8 mouse cellular contexts compared by ENCODE assay signal in the genomic region with DNA sequence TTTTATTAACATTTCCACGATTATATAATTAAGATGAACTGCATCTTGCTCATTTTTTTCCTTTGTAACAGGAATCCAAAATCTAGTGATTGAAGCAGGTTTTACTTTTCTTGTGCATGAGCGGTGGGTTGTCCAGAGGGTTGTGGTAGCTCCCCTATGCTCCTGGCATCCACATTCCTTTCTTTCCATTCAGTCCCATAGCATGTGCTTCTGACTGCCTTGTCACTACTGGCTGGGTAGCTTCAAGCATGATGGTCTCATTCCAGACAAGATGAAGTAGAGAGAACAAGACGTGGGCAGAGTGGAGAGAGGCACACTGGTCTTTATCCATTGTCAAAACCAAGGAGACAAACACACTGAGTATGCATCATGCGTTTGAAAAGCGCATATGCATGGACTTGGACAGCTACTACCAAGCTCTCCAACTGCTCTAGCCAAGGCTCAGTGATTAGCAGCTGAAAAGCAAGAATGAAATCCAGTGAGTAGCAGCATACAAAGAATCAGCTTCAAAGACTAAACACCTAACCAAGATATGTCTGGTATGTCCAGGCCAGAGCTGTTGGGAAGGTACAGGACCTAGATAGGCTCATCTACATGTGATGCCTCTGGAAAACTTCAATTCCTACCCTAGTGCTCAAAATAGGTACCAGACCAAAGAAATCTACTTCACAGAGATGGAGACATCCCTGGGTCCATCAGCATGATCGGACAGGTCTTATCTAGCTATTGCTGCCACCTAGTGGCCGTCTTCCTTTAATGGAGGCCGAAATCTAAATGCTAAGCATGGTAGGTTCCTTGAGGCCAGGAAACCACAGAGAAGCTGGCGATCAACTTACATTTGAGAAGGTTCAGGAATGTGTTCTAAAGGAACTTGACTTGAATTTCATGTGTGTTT. TPM values are rescaled to one million over a fixed set of nuclear protein-coding genes. Genes with fewer than 3 reads are reported as not detected.
A peak's percentile ranks its signal among the peaks of the same experiment; 100 is the strongest.
DNase-seq lines count a peak whose midpoint lies in the region; ATAC-seq lines count a peak whose summit lies in the region.

No protein-coding gene starts in this region.

- H3K36me3 ChIP-seq in hindbrain, embryonic 13.5 days: no peaks in the 10 kb centered on the region
- H3K36me3 ChIP-seq in lung, embryonic 16.5 days (ENCODE audit: control insufficient read depth, insufficient read depth, low read length): peaks cover 7% of the 10 kb centered on the region; the same call in 1 of the 2 replicates

- H3K27me3 ChIP-seq in hindbrain, embryonic 13.5 days: no peaks in the 10 kb centered on the region
- no peaks in the 10 kb centered on the region for H3K27me3 ChIP-seq in lung, embryonic 16.5 days (ENCODE audit: control insufficient read depth, insufficient read depth, low read depth, low read length)

- peaks cover 14% of the 10 kb centered on the region for H3K4me1 ChIP-seq in hindbrain, embryonic 13.5 days (replicated peaks)
- no peaks in the 10 kb centered on the region for H3K4me1 ChIP-seq in lung, embryonic 16.5 days (replicated peaks; ENCODE audit: control insufficient read depth, insufficient read depth, low read length)

- H3K9me3 ChIP-seq in hindbrain, embryonic 13.5 days: no peaks in the 10 kb centered on the region
- H3K9me3 ChIP-seq in lung, embryonic 16.5 days (ENCODE audit: control insufficient read depth, low read length): no peaks in the 10 kb centered on the region

- H3K9ac ChIP-seq in hindbrain, embryonic 13.5 days: no peak overlapping the region
- H3K9ac ChIP-seq in lung, embryonic 16.5 days (ENCODE audit: low read length): no peak overlapping the region

- 46% methylated on average over 9 of the region's 9 CpGs for WGBS in hindbrain, embryonic 13.5 days
- 56% methylated on average over 9 of the region's 9 CpGs for WGBS in lung, embryonic 16.5 days

- no peak overlapping the region for H3K4me2 ChIP-seq in hindbrain, embryonic 13.5 days
- H3K4me2 ChIP-seq in lung, embryonic 16.5 days (ENCODE audit: low read depth, low read length): no peak overlapping the region

- no peak overlapping the region for H3K27ac ChIP-seq in hindbrain, embryonic 13.5 days
- no peak overlapping the region for H3K27ac ChIP-seq in lung, embryonic 16.5 days (ENCODE audit: low read length)

- ATAC-seq in hindbrain, embryonic 13.5 days (ENCODE audit: low FRiP score): peak; percentile 80
- peak; percentile 81 for ATAC-seq in lung, embryonic 16.5 days (ENCODE audit: low read depth)

- peak; percentile 66 for DNase-seq in Muller cell, postnatal 12 days (ENCODE audit: inconsistent ontology term)
- DNase-seq in cerebellum, adult 8-10 months: peak; percentile 76
- DNase-seq in frontal cortex, adult 2 months (ENCODE audit: extremely low spot score in 1 of 2, low spot score in 1 of 2): peak; percentile 63 to 95
- peak; percentile 83 for DNase-seq in layer of hippocampus, adult 9-11 months
- peak; percentile 74 for DNase-seq in ovary, postnatal 14 days (ENCODE audit: low spot score)
- peak; percentile 71 for DNase-seq in thymus, postnatal 25 days

- H3K4me3 ChIP-seq in hindbrain, embryonic 13.5 days: no peak overlapping the region
- H3K4me3 ChIP-seq in lung, embryonic 16.5 days (ENCODE audit: low read length): no peak overlapping the region

RNA-seq across cellular contexts. Expression of gene Slc25a36, which starts 42.5 kb away (rescaled TPM):
- 65.9 and 71.5 TPM in 2 replicates for polyA plus RNA-seq in frontal cortex, adult 2 months (2012; rRNA removed)
- 84.1 and 85.5 TPM in 2 replicates for polyA plus RNA-seq in hindbrain, embryonic 13.5 days (2015; fragmentation: Nextera tagmentation; extraction: Ambion mirVana)
- polyA plus RNA-seq in lung, embryonic 16.5 days (2015; fragmentation: Nextera tagmentation; extraction: Ambion mirVana): 71.1 and 79.3 TPM in 2 replicates

RNA-seq across cellular contexts. Expression of gene Spsb4, which starts 49.8 kb away (rescaled TPM):
- polyA plus RNA-seq in frontal cortex, adult 2 months (2012; rRNA removed): 9.1 and 11.9 TPM in 2 replicates
- polyA plus RNA-seq in hindbrain, embryonic 13.5 days (2015; fragmentation: Nextera tagmentation; extraction: Ambion mirVana): 50.3 and 52.3 TPM in 2 replicates
- polyA plus RNA-seq in lung, embryonic 16.5 days (2015; fragmentation: Nextera tagmentation; extraction: Ambion mirVana): 7.7 and 8.8 TPM in 2 replicates
